Mouse (Mus musculus) thymus, adult 18-20 months (tissue): ENCODE results near the gene Hip1r.

ENCODE experiments used
- DNase-seq, 2 experiments: peaks; one replicate each; pipeline ENCODE4 v3.0.0; 2022; ENCODE audit warnings: mixed read lengths in 2 of 2

The Hip1r gene

GRCm38 (mm10) chr5:124019348-124020216 is 46.2 kb downstream of the Hip1r start:
- peak; percentile 48 to 66 for DNase-seq

- DNase-seq = no peak
These were observed 47.7 kb downstream of the Hip1r start for GRCm38 (mm10) chr5:124021148-124021547.

- no peak for DNase-seq
These were observed 48.3 kb downstream of the Hip1r start for GRCm38 (mm10) chr5:124021701-124022100.

- DNase-seq = no peak
These were observed 48.9 kb downstream of the Hip1r start for GRCm38 (mm10) chr5:124022365-124022764.

- DNase-seq = no peak
These were observed 51.2 kb downstream of the Hip1r start for GRCm38 (mm10) chr5:124024677-124025076.

- DNase-seq = no peak
These were observed 51.7 kb downstream of the Hip1r start for GRCm38 (mm10) chr5:124025146-124025545.

- no peak for DNase-seq
These were observed 52.4 kb downstream of the Hip1r start for GRCm38 (mm10) chr5:124025587-124026441.

GRCm38 (mm10) chr5:124026568-124026967 is 53.1 kb downstream of the Hip1r start:
- DNase-seq = no peak

GRCm38 (mm10) chr5:124027702-124028470 is 54.5 kb downstream of the Hip1r start:
- DNase-seq = no peak

GRCm38 (mm10) chr5:124028680-124029079 is 55.3 kb downstream of the Hip1r start:
- DNase-seq = no peak

GRCm38 (mm10) chr5:124029220-124030035 is 56.0 kb downstream of the Hip1r start:
- no peak for DNase-seq

- no peak for DNase-seq
These were observed 57.1 kb downstream of the Hip1r start for GRCm38 (mm10) chr5:124030386-124031067.

GRCm38 (mm10) chr5:124031068-124031955 is 57.9 kb downstream of the Hip1r start:
- DNase-seq = no peak

GRCm38 (mm10) chr5:124032001-124032508 is 58.6 kb downstream of the Hip1r start, which contains the start of gene Vps37b:
Gene Vps37b (minus strand): TSS chr5:124032270.
- DNase-seq = peak; percentile 75 to 81

GRCm38 (mm10) chr5:124034471-124034870 is 61.0 kb downstream of the Hip1r start:
- DNase-seq = peak; percentile 48 to 77

- no peak for DNase-seq
These were observed 62.0 kb downstream of the Hip1r start for GRCm38 (mm10) chr5:124035406-124035805.

- no peak for DNase-seq
These were observed 62.4 kb downstream of the Hip1r start for GRCm38 (mm10) chr5:124035806-124036205.

GRCm38 (mm10) chr5:124036341-124036740 is 62.9 kb downstream of the Hip1r start:
- DNase-seq = no peak

- DNase-seq = peak; percentile 59 to 79
These were observed 63.4 kb downstream of the Hip1r start for GRCm38 (mm10) chr5:124036836-124037235.

GRCm38 (mm10) chr5:124039602-124040001 is 66.2 kb downstream of the Hip1r start:
- DNase-seq = no peak
